Mouse (Mus musculus) gastrocnemius, adult 2 months (tissue): Measurements from ENCODE around the gene Slc22a18. TPM values are rescaled to one million over a fixed set of nuclear protein-coding genes. Genes with fewer than 3 reads are reported as not detected.

Source experiments
- DNase-seq: peaks from one replicate; pipeline ENCODE4 v3.0.0; 2022
- H3K27ac ChIP-seq: fragments of 200-600 bp; 2 replicates; pipeline ENCODE4 v1.8.1; 2022; ENCODE audit warnings: mild to moderate bottlenecking
- H3K4me3 ChIP-seq: fragments of 200-600 bp; 2 replicates; pipeline ENCODE4 v1.8.1; 2022; ENCODE audit warnings: mild to moderate bottlenecking, moderate library complexity
- CTCF ChIP-seq: fragments of 200-600 bp; IDR thresholded peaks from 2 replicates; pipeline ENCODE4 v1.8.1; 2022; ENCODE audit warnings: antibody characterized with exemption, mild to moderate bottlenecking, moderate library complexity
- intact Hi-C: fragments of 180-260 bp; cut with DNase I; formaldehyde crosslinking; loops from one replicate; pipeline ENCODE4 v1.15.1; 2025
- total RNA-seq, 2 experiments: library from RNA; stranded (reverse); gene quantifications; 2 replicates each; pipeline ENCODE4 v1.2.3; 2021

Slc22a18 gene
- total RNA-seq, 2 experiments from 2014 or later: 0.17 to 0.20 TPM

GRCm38 (mm10) chr7:143500912-143501311, 27.4 kb downstream of the Slc22a18 start:
- no peak for TF ChIP-seq CTCF
- H3K27ac ChIP-seq: no peak overlapping the region
- no peak overlapping the region for H3K4me3 ChIP-seq
- DNase-seq: no peak
- intact Hi-C loops: no loop called here

GRCm38 (mm10) chr7:143501643-143502417, 28.3 kb downstream of the Slc22a18 start:
- intact Hi-C loops: loop anchor here (1.0 kb wide), 1 partner anchor 25 kb away; no protein-coding TSS in a partner anchor
- TF ChIP-seq CTCF: no peak
- peak; percentile 65 for DNase-seq
- Histone ChIP-seq H3K4me3 (peak overlapping the region; percentile 75), H3K27ac (no peak overlapping the region)

GRCm38 (mm10) chr7:143502418-143503200, 29.1 kb downstream of the Slc22a18 start, which contains the start of gene Phlda2:
Gene Phlda2 (minus strand): TSS chr7:143503150.
- intact Hi-C loops: loop anchor here (1.0 kb wide), 1 partner anchor 25 kb away; no protein-coding TSS in a partner anchor
- TF ChIP-seq CTCF: no peak
- Histone ChIP-seq H3K4me3 (peak within 1 kb of the TSS; percentile 75), H3K27ac (no peak within 1 kb of the TSS)
- peak; percentile 34 for DNase-seq

DNA sequence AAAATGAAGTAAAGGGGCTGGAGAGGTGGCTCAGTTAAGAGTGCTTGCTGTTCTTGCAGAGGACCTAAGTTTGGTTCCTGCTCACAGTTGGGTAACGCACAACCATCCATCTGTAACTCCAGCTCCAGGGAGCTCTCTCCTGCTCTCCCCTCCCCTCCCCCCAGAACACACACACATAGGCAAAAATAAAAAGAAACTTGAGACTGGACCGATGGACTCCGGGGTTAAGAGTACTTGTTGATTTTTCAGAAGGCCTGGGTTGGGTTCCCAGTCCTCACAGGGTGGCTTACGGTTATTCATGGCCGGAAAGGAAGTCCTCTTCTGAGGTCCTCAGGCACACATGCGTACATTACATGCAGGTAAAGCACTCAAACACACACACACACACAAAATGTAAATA, 30.4 kb downstream of the Slc22a18 start:
- no peak for DNase-seq
- no peak for TF ChIP-seq CTCF
- no peak overlapping the region for H3K27ac ChIP-seq
- no peak overlapping the region for H3K4me3 ChIP-seq
- intact Hi-C loops: no loop called here

GRCm38 (mm10) chr7:143505411-143505810, 31.9 kb downstream of the Slc22a18 start:
- no peak overlapping the region for H3K4me3 ChIP-seq
- no peak for TF ChIP-seq CTCF
- intact Hi-C loops: no loop called here
- H3K27ac ChIP-seq: no peak overlapping the region
- DNase-seq: no peak

DNA sequence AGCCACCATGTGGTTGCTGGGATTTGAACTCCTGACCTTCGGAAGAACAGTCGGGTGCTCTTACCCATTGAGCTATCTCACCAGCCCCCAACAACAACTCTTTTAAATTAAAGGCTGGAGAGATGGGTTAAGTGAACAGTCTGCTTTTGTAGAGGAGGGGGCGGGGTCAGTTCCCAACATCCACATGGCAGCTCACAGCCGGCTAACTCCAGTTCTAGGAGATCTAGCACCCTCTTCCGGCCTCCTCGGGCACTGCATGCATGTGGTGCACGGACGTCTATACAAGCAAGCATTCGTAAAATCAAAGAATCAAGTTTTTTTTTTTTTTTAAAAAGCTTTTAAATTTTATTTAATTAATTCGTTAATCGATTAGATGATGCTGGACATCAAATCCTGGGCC, 32.3 kb downstream of the Slc22a18 start:
- Histone ChIP-seq H3K27ac (no peak overlapping the region), H3K4me3 (no peak overlapping the region)
- TF ChIP-seq CTCF: peak; percentile 77
- intact Hi-C loops: loop anchor here (1.0 kb wide), 1 partner anchor 26 kb away; no protein-coding TSS in a partner anchor
- DNase-seq: peak; percentile 84

GRCm38 (mm10) chr7:143506271-143506670, 32.7 kb downstream of the Slc22a18 start:
- Histone ChIP-seq H3K4me3 (no peak overlapping the region), H3K27ac (no peak overlapping the region)
- no peak for DNase-seq
- intact Hi-C loops: loop anchor here (1.0 kb wide), 1 partner anchor 26 kb away; no protein-coding TSS in a partner anchor
- TF ChIP-seq CTCF: no peak

DNA sequence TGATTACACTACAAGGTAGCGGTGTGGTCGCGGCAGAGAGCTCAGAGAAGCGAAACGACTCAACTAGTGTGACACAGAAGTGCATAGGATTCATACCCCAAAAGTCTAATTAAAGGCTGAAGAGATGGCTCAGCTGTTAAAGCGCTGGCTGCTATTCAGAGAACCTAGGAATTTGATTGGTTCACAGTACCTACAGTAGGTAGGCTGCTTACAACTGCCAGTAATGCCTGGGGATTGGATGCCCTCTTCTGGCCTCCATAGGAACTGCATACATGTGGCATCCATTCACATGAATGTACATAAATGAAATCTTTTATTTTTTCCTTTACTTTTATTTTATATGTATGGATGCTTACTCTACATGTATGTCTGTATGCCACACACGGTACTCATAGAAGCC, 33.1 kb downstream of the Slc22a18 start:
- peak; percentile 47 for DNase-seq
- peak; percentile 88 for TF ChIP-seq CTCF
- no peak overlapping the region for H3K27ac ChIP-seq
- H3K4me3 ChIP-seq: no peak overlapping the region
- intact Hi-C loops: loop anchor here (1.0 kb wide), 1 partner anchor 26 kb away; no protein-coding TSS in a partner anchor

DNA sequence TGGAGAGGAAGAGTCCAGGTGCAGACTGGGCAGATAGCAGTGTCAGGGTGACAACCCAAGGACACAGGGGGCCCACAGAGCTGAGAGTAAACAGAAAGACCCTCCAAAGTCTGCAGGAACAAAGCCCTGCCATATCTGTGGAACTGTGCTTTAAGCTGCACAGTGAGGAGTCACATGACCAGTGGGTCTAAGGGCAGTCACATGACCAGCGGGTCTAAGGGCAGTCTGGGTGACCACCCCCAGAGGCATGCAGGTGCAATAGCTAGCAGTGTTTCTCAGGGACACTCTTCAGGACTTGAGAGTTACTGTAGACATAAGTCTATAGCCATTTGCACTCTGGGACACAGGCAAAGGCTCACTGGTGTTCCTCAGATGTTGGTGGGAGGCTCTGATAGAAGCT, 36.0 kb downstream of the Slc22a18 start:
- intact Hi-C loops: no loop called here
- no peak for TF ChIP-seq CTCF
- no peak overlapping the region for H3K27ac ChIP-seq
- H3K4me3 ChIP-seq: no peak overlapping the region
- DNase-seq: no peak

GRCm38 (mm10) chr7:143510593-143511334, 37.2 kb downstream of the Slc22a18 start:
- no peak for TF ChIP-seq CTCF
- no peak overlapping the region for H3K4me3 ChIP-seq
- DNase-seq: no peak
- no peak overlapping the region for H3K27ac ChIP-seq
- intact Hi-C loops: no loop called here

DNA sequence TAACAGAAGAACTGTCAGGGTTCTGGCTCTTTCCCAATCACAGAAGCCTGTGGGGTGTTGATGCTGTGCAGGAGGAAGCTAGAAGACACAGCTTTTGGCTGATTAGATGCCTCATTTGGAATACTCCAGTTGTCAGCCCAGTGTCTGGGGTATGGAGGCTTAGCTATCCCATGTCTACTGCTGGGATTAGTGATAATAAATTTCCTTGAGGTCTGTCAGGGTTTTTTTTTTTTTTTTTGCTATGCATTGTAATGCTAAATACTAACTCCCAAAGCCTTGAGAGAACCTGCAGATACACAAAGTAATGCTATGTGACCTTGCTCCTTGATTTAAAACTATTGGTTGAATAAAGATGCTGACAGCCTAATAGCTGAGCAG, 37.8 kb downstream of the Slc22a18 start:
- DNase-seq: no peak
- intact Hi-C loops: no loop called here
- no peak for TF ChIP-seq CTCF
- no peak overlapping the region for H3K4me3 ChIP-seq
- no peak overlapping the region for H3K27ac ChIP-seq

DNA sequence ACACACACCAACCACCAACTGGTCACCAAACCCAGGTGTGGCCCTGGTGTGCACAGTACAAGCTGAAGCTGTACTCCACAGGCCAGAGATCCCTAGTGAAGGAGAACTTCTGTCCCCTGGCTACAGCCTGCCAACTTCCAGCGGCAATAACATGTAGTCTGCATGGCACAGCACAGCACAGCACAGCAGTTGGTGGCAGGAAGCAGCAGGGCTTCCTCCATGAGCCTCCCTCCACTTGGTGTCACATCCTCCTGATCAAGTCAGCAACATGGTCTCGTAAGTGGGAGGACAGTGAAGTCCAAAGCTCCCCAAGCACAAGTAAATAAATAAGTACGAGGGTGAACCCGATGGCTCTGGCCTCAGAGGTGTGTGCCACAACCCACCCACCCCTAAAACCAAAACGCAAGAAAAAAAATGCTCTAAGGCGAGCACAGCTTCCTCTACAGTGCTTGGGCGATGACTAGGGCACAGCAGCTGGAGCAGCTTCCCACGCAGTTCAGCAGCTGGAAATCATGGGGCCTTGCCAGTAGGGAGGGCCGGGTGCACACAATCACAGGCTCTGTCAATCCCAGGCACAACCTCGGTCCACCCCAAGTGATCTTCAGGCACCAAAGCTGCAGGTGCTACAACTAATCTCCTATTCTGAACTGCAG, 40.4 kb downstream of the Slc22a18 start:
- TF ChIP-seq CTCF: no peak
- Histone ChIP-seq H3K4me3 (no peak overlapping the region), H3K27ac (no peak overlapping the region)
- no peak for DNase-seq
- intact Hi-C loops: no loop called here
